Mouse (Mus musculus): ENCODE data around the gene Tmem120b. TPM values are rescaled to one million over a fixed set of nuclear protein-coding genes. Genes with fewer than 3 reads are reported as not detected.
A peak's percentile ranks its signal among the peaks of the same experiment; 100 is the strongest.

Tmem120b gene
- polyA plus RNA-seq, 1 experiment from 2014 or later, result 11.8 TPM

DNA sequence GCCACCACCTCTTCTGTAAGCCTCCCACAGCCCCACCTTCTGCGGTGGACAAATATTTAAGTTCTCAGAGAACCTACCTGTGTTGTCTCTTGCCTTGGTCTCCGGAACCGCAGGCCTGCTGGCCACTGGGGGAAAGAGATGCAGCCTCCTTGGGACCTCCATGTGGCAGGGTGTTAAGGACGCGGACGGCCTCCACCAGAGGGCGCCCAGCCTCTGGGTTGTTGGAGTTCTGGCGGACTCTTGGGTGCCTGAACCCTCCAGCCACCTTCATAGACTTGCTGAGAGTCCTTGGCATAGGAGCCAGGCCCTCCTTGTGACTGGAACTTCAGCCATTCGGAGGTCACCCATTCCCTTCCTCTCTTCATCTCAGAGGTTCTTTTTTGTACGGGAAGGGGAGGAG lies 49.0 kb downstream of the Tmem120b start:
- no peaks in the 10 kb centered on the region; the same call in none of the 2 replicates for H3K4me1 ChIP-seq
- 17% methylated on average over 10 of the region's 10 CpGs for WGBS
- peaks cover 1% of the 10 kb centered on the region; the same call in 1 of the 2 replicates for H3K9me3 ChIP-seq
- H3K9ac ChIP-seq, result no peak overlapping the region
- H3K4me3 ChIP-seq, result no peak overlapping the region
- no peak overlapping the region for H3K4me2 ChIP-seq
- no peaks in the 10 kb centered on the region for H3K27me3 ChIP-seq (replicated peaks)
- no peak for ATAC-seq (ENCODE audit: extremely low read depth, insufficient number of reproducible peaks, low FRiP score, low TSS enrichment)
- H3K36me3 ChIP-seq, result peaks cover 4% of the 10 kb centered on the region; the same call in 1 of the 2 replicates
- H3K27ac ChIP-seq (replicated peaks), result no peak overlapping the region

DNA sequence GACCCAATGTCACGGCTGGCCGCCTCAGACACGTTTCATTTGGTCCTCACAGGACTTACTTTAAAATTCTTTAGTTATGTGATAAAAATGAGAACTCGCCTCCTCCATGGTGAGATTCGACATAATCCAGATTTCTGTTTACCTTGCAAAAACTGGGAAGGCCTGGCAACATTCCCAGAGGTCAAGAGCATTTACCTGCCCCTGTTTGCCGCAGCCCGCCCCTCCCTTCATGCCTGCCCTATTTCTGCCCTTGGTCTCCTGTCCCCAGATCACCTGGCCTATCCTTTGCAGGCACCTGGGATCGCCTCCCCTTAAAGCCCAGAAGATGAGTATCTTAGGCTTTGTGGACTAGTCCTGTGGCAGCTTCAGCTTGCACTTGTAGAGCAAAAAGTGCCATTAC lies 49.6 kb downstream of the Tmem120b start:
- no peak overlapping the region for H3K4me2 ChIP-seq
- ATAC-seq (ENCODE audit: extremely low read depth, insufficient number of reproducible peaks, low FRiP score, low TSS enrichment), result no peak
- peaks cover 4% of the 10 kb centered on the region; the same call in 1 of the 2 replicates for H3K9me3 ChIP-seq
- H3K4me1 ChIP-seq, result no peaks in the 10 kb centered on the region; the same call in none of the 2 replicates
- 77% methylated on average over 8 of the region's 8 CpGs for WGBS
- no peaks in the 10 kb centered on the region for H3K27me3 ChIP-seq (replicated peaks)
- H3K27ac ChIP-seq (replicated peaks), result no peak overlapping the region
- H3K36me3 ChIP-seq, result peaks cover 7% of the 10 kb centered on the region; the same call in 1 of the 2 replicates
- no peak overlapping the region for H3K9ac ChIP-seq
- H3K4me3 ChIP-seq, result no peak overlapping the region

DNA sequence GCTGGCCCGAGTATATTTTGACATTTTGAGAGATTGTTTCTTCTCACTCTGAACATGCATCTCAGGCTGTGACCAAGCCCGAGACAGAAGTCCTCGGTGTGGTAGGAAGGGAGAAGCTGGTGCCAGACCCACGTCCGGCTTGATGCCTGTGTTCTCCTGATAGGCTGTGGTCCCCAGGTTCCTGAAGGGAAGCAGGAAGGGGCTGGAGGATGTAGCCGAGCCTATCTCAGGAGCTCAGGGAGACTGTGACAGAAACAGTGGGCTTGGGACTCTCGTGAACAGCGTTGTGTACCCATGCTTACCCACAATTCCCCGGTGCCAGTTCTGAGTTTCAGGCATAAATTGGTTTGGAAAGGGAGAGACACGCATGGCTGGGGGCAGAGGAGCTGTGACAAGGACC lies 50.6 kb downstream of the Tmem120b start:
- H3K27ac ChIP-seq (replicated peaks), result no peak overlapping the region
- H3K9ac ChIP-seq, result no peak overlapping the region
- no peaks in the 10 kb centered on the region for H3K27me3 ChIP-seq (replicated peaks)
- WGBS, result 58% methylated on average over 10 of the region's 10 CpGs
- no peak for ATAC-seq (ENCODE audit: extremely low read depth, insufficient number of reproducible peaks, low FRiP score, low TSS enrichment)
- H3K4me1 ChIP-seq, result no peaks in the 10 kb centered on the region; the same call in none of the 2 replicates
- peaks cover 4% of the 10 kb centered on the region; the same call in 1 of the 2 replicates for H3K9me3 ChIP-seq
- H3K36me3 ChIP-seq, result peaks cover 15% of the 10 kb centered on the region
- H3K4me2 ChIP-seq, result no peak overlapping the region
- no peak overlapping the region for H3K4me3 ChIP-seq

DNA sequence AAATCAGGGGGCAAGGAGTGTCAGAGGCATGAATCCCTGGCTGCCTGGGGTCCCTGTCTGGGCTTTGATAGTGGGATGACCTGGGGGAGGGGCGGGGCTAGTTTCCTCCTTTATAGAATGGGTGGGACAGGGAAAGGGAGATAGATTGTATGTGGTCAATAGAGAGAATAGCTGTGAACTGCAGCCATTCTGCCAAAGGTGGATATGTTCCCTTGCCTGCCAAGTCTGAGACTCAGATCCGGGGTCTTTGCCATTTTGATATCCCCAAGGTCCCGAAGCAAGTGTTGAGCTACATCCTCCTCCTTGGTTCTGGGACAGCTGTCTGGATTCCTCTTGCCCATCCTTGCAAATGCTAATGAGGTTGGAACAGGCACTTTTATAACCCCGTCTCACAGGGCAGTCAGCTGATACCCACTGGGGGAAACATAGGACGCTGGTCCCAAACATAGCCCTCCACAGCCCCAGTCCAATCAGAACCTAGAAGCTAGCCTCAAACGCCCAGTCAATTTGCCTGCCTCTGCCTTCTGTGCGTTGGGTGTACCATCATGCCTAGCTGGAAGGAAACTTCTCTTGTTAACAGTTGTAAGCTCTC lies 52.5 kb downstream of the Tmem120b start:
- peaks cover 4% of the 10 kb centered on the region for H3K4me1 ChIP-seq
- H3K4me3 ChIP-seq, result no peak overlapping the region
- 68% methylated on average over 7 of the region's 7 CpGs for WGBS
- H3K9ac ChIP-seq, result no peak overlapping the region
- no peaks in the 10 kb centered on the region for H3K27me3 ChIP-seq (replicated peaks)
- ATAC-seq (ENCODE audit: extremely low read depth, insufficient number of reproducible peaks, low FRiP score, low TSS enrichment), result no peak
- no peak overlapping the region for H3K27ac ChIP-seq (replicated peaks)
- H3K9me3 ChIP-seq, result peaks cover 4% of the 10 kb centered on the region; the same call in 1 of the 2 replicates
- H3K36me3 ChIP-seq, result peaks cover 13% of the 10 kb centered on the region
- H3K4me2 ChIP-seq, result no peak overlapping the region

DNA sequence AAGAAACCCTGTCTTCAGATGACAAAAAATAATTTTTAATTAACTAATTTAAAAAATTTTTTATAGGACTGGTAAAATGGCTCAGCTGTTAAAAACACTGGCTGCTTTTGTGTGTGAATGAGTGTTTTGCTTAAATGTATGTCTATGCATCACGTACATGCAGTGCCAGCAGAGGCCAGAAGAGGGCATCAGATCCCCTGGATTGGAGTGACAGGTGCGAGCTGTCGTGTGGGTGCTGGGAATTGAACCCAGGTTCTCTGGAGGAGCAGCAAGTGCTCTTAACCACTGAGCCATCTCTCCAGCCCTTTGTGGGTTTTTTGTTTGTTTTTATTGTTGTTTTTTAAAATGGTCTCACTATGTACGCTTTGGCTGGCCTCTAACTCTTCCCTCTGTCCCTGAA lies 54.0 kb downstream of the Tmem120b start:
- Histone ChIP-seq H3K4me1 (peaks cover 10% of the 10 kb centered on the region), H3K9me3 (peaks cover 4% of the 10 kb centered on the region; the same call in 1 of the 2 replicates), H3K4me2 (no peak overlapping the region), H3K9ac (no peak overlapping the region), H3K4me3 (no peak overlapping the region), H3K36me3 (peaks cover 20% of the 10 kb centered on the region), H3K27me3 (replicated peaks) (no peaks in the 10 kb centered on the region), H3K27ac (replicated peaks) (no peak overlapping the region)
- ATAC-seq (ENCODE audit: extremely low read depth, insufficient number of reproducible peaks, low FRiP score, low TSS enrichment), result no peak
- WGBS, result 86% methylated on average over 4 of the region's 4 CpGs

DNA sequence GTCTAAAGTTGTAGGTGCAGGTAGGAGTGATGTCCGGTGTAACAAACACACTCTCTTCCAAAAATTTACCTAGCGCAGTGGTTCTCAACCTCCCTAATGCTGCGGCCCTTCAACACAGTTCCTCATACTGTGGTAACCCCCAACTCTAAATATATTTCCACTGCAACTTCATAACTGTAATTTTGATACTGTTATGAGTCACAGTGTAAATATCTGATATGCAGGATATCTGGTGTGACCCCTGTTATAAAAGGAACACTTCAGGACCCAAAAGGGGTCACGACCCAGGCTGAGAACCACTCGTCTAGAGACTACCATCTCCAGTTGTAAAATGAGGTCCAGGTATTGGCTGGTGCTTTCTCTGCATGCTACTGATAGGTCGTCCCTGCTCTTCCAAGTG lies 56.9 kb downstream of the Tmem120b start:
- H3K36me3 ChIP-seq, result peaks cover 27% of the 10 kb centered on the region
- no peak overlapping the region for H3K27ac ChIP-seq (replicated peaks)
- WGBS, result 74% methylated on average over 6 of the region's 6 CpGs
- H3K4me3 ChIP-seq, result no peak overlapping the region
- H3K9me3 ChIP-seq, result peaks cover 4% of the 10 kb centered on the region; the same call in 1 of the 2 replicates
- peaks cover 22% of the 10 kb centered on the region for H3K4me1 ChIP-seq
- H3K27me3 ChIP-seq (replicated peaks), result no peaks in the 10 kb centered on the region
- H3K4me2 ChIP-seq, result no peak overlapping the region
- no peak for ATAC-seq (ENCODE audit: extremely low read depth, insufficient number of reproducible peaks, low FRiP score, low TSS enrichment)
- H3K9ac ChIP-seq, result no peak overlapping the region

DNA sequence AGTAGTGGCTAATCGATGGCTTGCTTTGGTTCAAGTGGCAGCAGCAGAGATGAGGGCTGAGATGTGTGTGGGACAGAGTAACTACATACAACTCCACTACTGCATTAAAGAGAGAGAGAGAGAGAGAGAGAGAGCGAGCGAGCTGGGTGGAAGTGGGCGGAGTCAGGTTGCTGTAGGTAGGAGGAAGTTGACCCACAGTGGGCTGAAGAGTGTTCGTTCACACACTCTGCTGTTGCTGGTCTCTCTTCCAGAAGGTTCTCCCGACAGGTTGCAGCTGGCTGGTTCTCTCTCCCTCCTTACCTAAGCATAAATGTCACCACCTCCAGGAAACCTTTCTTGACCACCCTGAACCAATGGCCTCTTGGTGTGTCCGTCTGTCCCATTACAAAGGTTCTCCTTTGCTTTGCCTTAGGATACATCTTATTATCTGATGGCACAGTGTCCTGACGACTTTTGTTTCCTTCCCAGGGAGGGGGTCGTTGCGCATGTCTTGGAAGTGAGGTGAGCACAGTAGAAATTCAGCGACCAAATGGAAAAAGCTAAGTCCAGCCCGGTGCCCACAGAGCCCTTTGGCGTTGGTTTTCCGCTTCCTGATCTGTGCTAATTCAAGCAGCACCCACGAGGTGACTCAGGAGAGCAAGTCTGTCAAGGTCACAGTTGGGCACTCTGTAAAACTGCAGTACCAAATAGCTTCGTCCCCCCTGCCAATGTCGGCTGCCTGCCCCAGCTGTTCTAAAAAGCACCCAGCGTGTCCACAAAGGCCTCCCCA lies 57.6 kb downstream of the Tmem120b start:
- H3K4me2 ChIP-seq, result no peak overlapping the region
- peaks cover 22% of the 10 kb centered on the region for H3K4me1 ChIP-seq
- H3K9me3 ChIP-seq, result peaks cover 4% of the 10 kb centered on the region; the same call in 1 of the 2 replicates
- H3K27ac ChIP-seq (replicated peaks), result 0 out of 2 replicates have a peak overlapping the region, but pooled peaks have one; percentile 6
- 65% methylated on average over 18 of the region's 18 CpGs for WGBS
- H3K36me3 ChIP-seq, result peaks cover 31% of the 10 kb centered on the region
- H3K27me3 ChIP-seq (replicated peaks), result no peaks in the 10 kb centered on the region
- H3K9ac ChIP-seq, result no peak overlapping the region; the same call in 1 of the 2 replicates
- ATAC-seq (ENCODE audit: extremely low read depth, insufficient number of reproducible peaks, low FRiP score, low TSS enrichment), result no peak
- no peak overlapping the region for H3K4me3 ChIP-seq

DNA sequence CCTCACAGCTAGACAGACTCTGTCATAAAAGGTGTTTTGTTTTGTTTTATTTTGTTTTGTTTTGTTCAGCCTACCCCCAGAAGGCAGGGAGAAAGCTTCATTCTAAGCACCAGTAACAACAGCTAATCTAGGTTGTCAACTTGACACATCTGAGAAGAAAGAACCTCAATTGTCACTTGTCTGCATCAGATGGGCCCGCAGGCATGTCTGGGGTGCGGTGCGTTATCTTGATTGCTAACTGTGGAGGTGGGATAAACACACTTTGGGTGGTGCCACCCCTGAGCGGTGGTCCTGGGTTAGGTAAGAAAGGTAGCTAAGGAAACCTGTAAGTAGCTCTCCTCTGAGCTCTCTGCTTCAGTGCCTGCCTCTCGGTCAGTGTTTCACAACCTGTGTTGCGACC lies 58.8 kb downstream of the Tmem120b start:
- Histone ChIP-seq H3K27ac (replicated peaks) (no peak overlapping the region), H3K9me3 (peaks cover 4% of the 10 kb centered on the region; the same call in 1 of the 2 replicates), H3K4me2 (no peak overlapping the region), H3K4me3 (no peak overlapping the region), H3K36me3 (peaks cover 31% of the 10 kb centered on the region), H3K4me1 (peaks cover 26% of the 10 kb centered on the region), H3K9ac (no peak overlapping the region), H3K27me3 (replicated peaks) (no peaks in the 10 kb centered on the region)
- 74% methylated on average over 6 of the region's 6 CpGs for WGBS
- no peak for ATAC-seq (ENCODE audit: extremely low read depth, insufficient number of reproducible peaks, low FRiP score, low TSS enrichment)

DNA sequence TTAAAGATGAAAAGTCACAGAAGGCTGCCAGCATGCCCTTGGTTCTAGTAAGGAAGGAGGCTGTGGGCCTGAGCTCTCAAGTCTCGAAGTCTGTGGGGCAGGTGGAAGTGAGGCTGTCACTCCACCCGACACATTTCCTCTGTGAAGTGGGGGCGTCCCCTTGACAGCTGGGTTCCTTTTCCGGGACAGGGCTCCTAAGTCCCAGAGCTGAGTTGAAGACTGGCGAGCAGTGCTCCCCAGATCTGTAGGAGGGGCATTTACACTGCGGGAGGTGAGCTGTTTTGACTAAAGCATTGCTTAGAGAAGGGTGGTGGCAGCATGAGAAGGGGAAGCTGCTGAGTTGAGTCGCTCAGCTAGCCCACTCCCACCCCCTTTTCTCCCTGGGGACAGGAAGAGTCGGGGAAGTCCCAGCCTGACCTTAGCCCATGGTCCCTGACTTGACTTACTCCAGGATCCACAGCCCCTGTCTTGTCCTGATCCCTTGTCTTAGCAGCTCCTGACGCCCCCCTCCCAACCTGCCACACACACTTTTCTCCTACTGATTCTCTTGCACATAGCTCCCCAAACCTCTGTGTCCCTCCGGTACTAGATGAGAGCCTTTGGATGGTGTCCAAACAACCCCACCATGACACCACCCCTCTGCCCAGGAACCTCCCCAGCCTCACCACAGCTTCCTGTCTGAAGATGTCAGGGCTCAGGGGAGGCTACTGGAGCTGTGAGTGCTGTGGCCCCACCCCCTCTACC lies 60.4 kb downstream of the Tmem120b start:
- Histone ChIP-seq H3K4me3 (no peak overlapping the region), H3K9me3 (no peaks in the 10 kb centered on the region), H3K27ac (replicated peaks) (no peak overlapping the region), H3K27me3 (replicated peaks) (no peaks in the 10 kb centered on the region), H3K9ac (peak overlapping the region; percentile 44; the same call in 1 of the 2 replicates), H3K4me2 (no peak overlapping the region), H3K4me1 (peaks cover 41% of the 10 kb centered on the region), H3K36me3 (peaks cover 23% of the 10 kb centered on the region)
- ATAC-seq (ENCODE audit: extremely low read depth, insufficient number of reproducible peaks, low FRiP score, low TSS enrichment), result no peak
- WGBS, result 46% methylated on average over 10 of the region's 10 CpGs

DNA sequence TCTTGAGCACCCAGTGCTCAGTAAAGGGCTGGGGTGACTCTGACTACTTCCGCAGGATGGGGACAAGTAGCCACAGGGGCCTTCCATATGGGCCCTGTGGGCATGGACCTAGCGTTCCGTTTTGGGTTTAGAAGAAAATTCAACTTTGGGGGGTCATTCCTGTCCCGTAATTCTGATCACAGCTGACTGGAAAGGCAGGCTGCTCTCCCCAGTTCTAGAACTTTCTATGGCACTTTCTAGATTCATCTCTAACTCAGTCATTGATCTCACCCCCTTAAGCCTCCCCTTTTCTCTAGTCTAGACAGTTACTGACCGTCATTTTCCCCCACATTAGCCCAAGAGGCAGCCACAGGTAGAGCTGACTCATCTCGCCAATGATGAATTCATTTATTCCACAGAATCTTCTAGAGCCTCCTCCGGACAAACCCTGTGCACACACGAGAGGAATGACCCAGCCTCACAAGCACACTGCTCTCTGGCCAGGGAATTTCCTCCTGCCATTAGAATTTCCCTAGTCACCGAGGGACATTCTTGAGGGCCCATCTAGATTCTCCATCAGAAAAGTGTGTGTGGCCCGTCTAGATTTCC lies 61.0 kb downstream of the Tmem120b start:
- Histone ChIP-seq H3K27me3 (replicated peaks) (no peaks in the 10 kb centered on the region), H3K9me3 (no peaks in the 10 kb centered on the region), H3K27ac (replicated peaks) (no peak overlapping the region), H3K9ac (peak overlapping the region; percentile 44; the same call in 1 of the 2 replicates), H3K4me3 (no peak overlapping the region), H3K4me2 (no peak overlapping the region), H3K36me3 (peaks cover 26% of the 10 kb centered on the region), H3K4me1 (peaks cover 48% of the 10 kb centered on the region)
- WGBS, result 73% methylated on average over 10 of the region's 10 CpGs
- ATAC-seq (ENCODE audit: extremely low read depth, insufficient number of reproducible peaks, low FRiP score, low TSS enrichment), result no peak
